Mouse (Mus musculus) ES-E14 (cell line): Measurements from ENCODE around the gene Lmf1. TPM values are rescaled to one million over a fixed set of nuclear protein-coding genes. Genes with fewer than 3 reads are reported as not detected.

Source experiments
- DNase-seq: peaks from one replicate; pipeline ENCODE4 v3.0.0-alpha.2; 2013; ENCODE audit warnings: low read depth, low spot score
- H3K27ac ChIP-seq: 2 replicates; pipeline ENCODE4 v1.5.1; 2012; ENCODE audit warnings: low read depth, mild to moderate bottlenecking, low read length, moderate library complexity, mixed read lengths; ENCODE audit not compliant: poor library complexity, insufficient read depth, severe bottlenecking
- H3K36me3 ChIP-seq: 2 replicates; pipeline ENCODE4 v1.6.1; 2012; ENCODE audit warnings: mild to moderate bottlenecking, low read length, moderate library complexity, mixed read lengths; ENCODE audit not compliant: control insufficient read depth, poor library complexity, insufficient read depth, severe bottlenecking
- H3K4me1 ChIP-seq, 2 experiments: fragments of 150-350 bp in 1 of 2; sonication (generic) in 1 of 2; 2 replicates each; pipeline ENCODE4 v1.6.1; 2012; ENCODE audit warnings: low read length in 2 of 2, mild to moderate bottlenecking in 1 of 2, mixed read lengths in 1 of 2; ENCODE audit not compliant: control insufficient read depth in 2 of 2, insufficient read depth in 2 of 2, poor library complexity in 1 of 2
- H3K4me3 ChIP-seq, 2 experiments: fragments of 150-350 bp in 1 of 2; sonication (generic) in 1 of 2; 2 replicates each; pipeline ENCODE4 v1.5.1; 2012; ENCODE audit warnings: low read length in 2 of 2, low read depth in 1 of 2, mild to moderate bottlenecking in 1 of 2, mixed read lengths in 1 of 2; ENCODE audit not compliant: insufficient read depth in 1 of 2, poor library complexity in 1 of 2, severe bottlenecking in 1 of 2
- H3K9ac ChIP-seq: 2 replicates; pipeline ENCODE4 v1.6.1; 2012; ENCODE audit warnings: low read depth, mild to moderate bottlenecking, low read length, mixed read lengths; ENCODE audit not compliant: poor library complexity, insufficient read depth, severe bottlenecking
- H3K9me3 ChIP-seq: fragments of 150-350 bp; sonication (generic); 2 replicates; pipeline ENCODE4 v1.6.1; 2012; ENCODE audit warnings: low read depth, mild to moderate bottlenecking, low read length; ENCODE audit not compliant: control insufficient read depth, insufficient read depth
- CHD2 ChIP-seq: IDR thresholded peaks from 2 replicates; pipeline ENCODE4 v1.6.1; 2014; ENCODE audit warnings: mild to moderate bottlenecking, low read depth, low read length, inconsistent platforms
- HCFC1 ChIP-seq: IDR thresholded peaks from 2 replicates; pipeline ENCODE4 v1.6.1; 2012; ENCODE audit warnings: low read length, inconsistent platforms, borderline replicate concordance; ENCODE audit not compliant: insufficient read depth
- MAFK ChIP-seq: IDR thresholded peaks from 2 replicates; pipeline ENCODE4 v1.6.1; 2014; ENCODE audit warnings: mild to moderate bottlenecking, low read depth, low read length, inconsistent platforms; ENCODE audit not compliant: insufficient read depth
- ZC3H11A ChIP-seq: IDR thresholded peaks from 2 replicates; pipeline ENCODE4 v1.6.1; 2012; ENCODE audit warnings: low read depth, mild to moderate bottlenecking, inconsistent platforms, low read length, borderline replicate concordance
- ZNF384 ChIP-seq: IDR thresholded peaks from 2 replicates; pipeline ENCODE4 v1.6.1; 2012; ENCODE audit warnings: low read depth, low read length, inconsistent platforms
- in situ Hi-C, 2 experiments: fragments of 600-800 bp; cut with MboI; formaldehyde crosslinking; loops; one replicate each; pipeline ENCODE4 v1.15.1; 2025; ENCODE audit warnings: low sequenced_read_pairs in 2 of 2, inconsistent platforms in 1 of 2; ENCODE audit not compliant: unreplicated experiment in 2 of 2
- total RNA-seq: library from RNA; depleted of rRNA; stranded (reverse); fragments of 300-350 nt; gene quantifications from 2 replicates; pipeline ENCODE4 v1.2.3, GENCODE M21; 2012

Lmf1 gene
- total RNA-seq, 1 experiment: 16.6 TPM

DNA sequence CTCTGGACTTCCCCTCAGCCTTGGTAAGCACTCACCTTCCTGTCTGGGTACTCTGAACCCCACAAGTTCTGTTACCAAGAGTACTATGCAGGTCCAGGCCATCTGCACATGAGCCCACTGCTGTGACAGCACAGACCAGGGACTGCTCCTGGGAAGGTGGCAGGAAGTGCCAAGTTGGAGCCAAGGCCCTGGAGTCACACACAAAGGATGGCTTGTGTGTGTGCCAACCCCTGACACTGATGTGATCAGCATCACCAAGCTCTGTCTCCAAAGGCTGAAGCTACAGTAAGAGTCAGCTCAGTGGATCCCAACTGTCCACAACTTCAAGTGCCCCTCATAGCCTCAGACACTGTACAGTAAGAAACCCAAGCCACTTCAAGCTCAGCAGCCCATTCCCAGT is 94.1 kb downstream of the Lmf1 start:
- H3K36me3 ChIP-seq: no peaks in the 10 kb centered on the region
- no peak for DNase-seq
- no peak overlapping the region for H3K9ac ChIP-seq
- H3K27ac ChIP-seq: no peak overlapping the region
- in situ Hi-C loops: no loop called here
- H3K4me3 ChIP-seq: no peak overlapping the region
- H3K4me1 ChIP-seq: peaks cover 0 to 7% of the 10 kb centered on the region in 2 experiments; a peak in 1 of 4 replicates
- TF ChIP-seq CHD2 (no peak), ZC3H11A (no peak), ZNF384 (no peak), MAFK (no peak), HCFC1 (no peak)
- no peaks in the 10 kb centered on the region for H3K9me3 ChIP-seq

GRCm38 (mm10) chr17:25677969-25678368 is 99.1 kb downstream of the Lmf1 start:
- H3K9me3 ChIP-seq: no peaks in the 10 kb centered on the region
- H3K4me3 ChIP-seq: no peak overlapping the region
- peaks cover 4 to 17% of the 10 kb centered on the region in 2 experiments; a peak in 3 of 4 replicates for H3K4me1 ChIP-seq
- in situ Hi-C loops: no loop called here
- H3K36me3 ChIP-seq: no peaks in the 10 kb centered on the region
- TF ChIP-seq HCFC1 (no peak), MAFK (no peak), ZC3H11A (no peak), ZNF384 (no peak), CHD2 (no peak)
- no peak for DNase-seq
- no peak overlapping the region for H3K27ac ChIP-seq
- no peak overlapping the region for H3K9ac ChIP-seq

- Histone ChIP-seq H3K4me3 (no peak overlapping the region), H3K4me1 (peaks cover 4 to 17% of the 10 kb centered on the region in 2 experiments; a peak in 3 of 4 replicates), H3K9ac (no peak overlapping the region), H3K27ac (no peak overlapping the region), H3K36me3 (no peaks in the 10 kb centered on the region), H3K9me3 (no peaks in the 10 kb centered on the region)
- DNase-seq: peak; percentile 77
- TF ChIP-seq ZNF384: no peak
- TF ChIP-seq MAFK: no peak
- no peak for TF ChIP-seq CHD2
- TF ChIP-seq ZC3H11A: no peak
- no peak for TF ChIP-seq HCFC1
- in situ Hi-C loops: no loop called here
Measured at GRCm38 (mm10) chr17:25679818-25680217, 100.9 kb downstream of the Lmf1 start.

GRCm38 (mm10) chr17:25681636-25682035 is 102.8 kb downstream of the Lmf1 start:
- in situ Hi-C loops: no loop called here
- Histone ChIP-seq H3K27ac (no peak overlapping the region), H3K36me3 (no peaks in the 10 kb centered on the region), H3K9ac (no peak overlapping the region), H3K9me3 (no peaks in the 10 kb centered on the region), H3K4me1 (peaks cover 4 to 17% of the 10 kb centered on the region in 2 experiments; a peak in 3 of 4 replicates), H3K4me3 (no peak overlapping the region)
- no peak for TF ChIP-seq CHD2
- no peak for TF ChIP-seq HCFC1
- no peak for TF ChIP-seq MAFK
- no peak for TF ChIP-seq ZNF384
- TF ChIP-seq ZC3H11A: no peak
- DNase-seq: no peak

DNA sequence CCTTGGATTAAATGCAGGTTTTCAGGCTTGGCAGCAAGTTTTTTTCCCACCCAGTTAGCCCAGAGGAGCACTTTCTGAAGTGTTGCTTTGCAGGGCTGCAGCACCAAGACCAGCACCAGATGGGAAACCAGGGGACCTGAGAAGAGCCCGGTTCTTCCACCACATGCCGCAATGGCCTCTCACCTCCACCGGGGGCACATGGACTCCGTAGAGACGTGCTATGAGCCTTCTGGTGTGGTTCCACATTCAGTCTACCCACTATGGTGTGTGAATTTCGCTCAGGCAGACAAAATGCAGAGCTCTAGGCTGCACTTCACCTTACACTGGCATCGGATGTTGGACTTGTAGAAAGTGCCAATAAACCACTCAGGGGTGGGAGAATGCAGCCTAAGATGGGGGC is 107.4 kb downstream of the Lmf1 start:
- H3K4me1 ChIP-seq: no peaks in the 10 kb centered on the region
- no peak overlapping the region for H3K4me3 ChIP-seq
- no peaks in the 10 kb centered on the region for H3K9me3 ChIP-seq
- no peak for TF ChIP-seq CHD2
- no peak for TF ChIP-seq ZC3H11A
- TF ChIP-seq HCFC1: no peak
- no peak for TF ChIP-seq ZNF384
- no peak for TF ChIP-seq MAFK
- H3K27ac ChIP-seq: no peak overlapping the region
- no peak for DNase-seq
- in situ Hi-C loops: no loop called here
- no peak overlapping the region for H3K9ac ChIP-seq
- no peaks in the 10 kb centered on the region for H3K36me3 ChIP-seq
